ENCODE assay signal across 13 mouse cellular contexts in the genomic region with DNA sequence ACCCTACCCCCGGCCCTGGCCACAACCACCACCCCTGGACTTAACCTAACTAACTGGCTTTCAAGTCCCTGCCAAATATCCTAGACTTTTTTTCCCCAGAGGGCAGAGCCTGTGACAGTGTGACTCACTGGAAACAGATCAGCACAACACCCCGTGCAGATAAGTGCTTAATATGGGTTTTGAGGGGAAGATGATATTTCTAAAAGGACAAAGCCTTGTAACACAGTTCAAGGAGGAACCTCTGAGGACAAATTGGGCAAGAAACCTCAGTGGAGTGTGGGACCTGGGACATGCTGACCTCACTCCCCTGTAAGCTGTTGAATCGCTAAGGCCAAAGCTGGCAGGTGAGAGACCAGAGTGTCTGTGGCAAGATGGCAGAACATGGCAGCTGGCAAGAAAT. TPM values are rescaled to one million over a fixed set of nuclear protein-coding genes. Genes with fewer than 3 reads are reported as not detected.
A peak's percentile ranks its signal among the peaks of the same experiment; 100 is the strongest.
DNase-seq lines count a peak whose midpoint lies in the region; ATAC-seq and TF ChIP-seq lines count a peak whose summit lies in the region.
"Had no signal": no experiment of that assay in that cellular context is flagged by ENCODE, and none has a peak within 500 bp of the region (broad histone marks: within the 10 kb centered on the region; RNA-seq: fewer than 3 reads in every experiment).

No protein-coding gene starts in this region.

- H3K36me3 ChIP-seq in forebrain, embryonic 12.5 days (replicated peaks) = no peaks in the 10 kb centered on the region
- no peaks in the 10 kb centered on the region for H3K36me3 ChIP-seq in forebrain, embryonic 11.5 days (ENCODE audit: control insufficient read depth, insufficient read depth, low read length)
- H3K36me3 ChIP-seq in forebrain, postnatal 0 days (ENCODE audit: insufficient read depth) = no peaks in the 10 kb centered on the region
- H3K36me3 ChIP-seq in midbrain, embryonic 16.5 days (ENCODE audit: control insufficient read depth, insufficient read depth, low read length) = no peaks in the 10 kb centered on the region

- 87% methylated on average over 3 of the region's 3 CpGs for WGBS in forebrain, embryonic 12.5 days
- 78% methylated on average over 3 of the region's 3 CpGs for WGBS in forebrain, embryonic 11.5 days
- 71% methylated on average over 3 of the region's 3 CpGs for WGBS in forebrain, postnatal 0 days
- 52% methylated on average over 3 of the region's 3 CpGs for WGBS in midbrain, embryonic 16.5 days

- DNase-seq in forebrain, embryonic 11.5 days (ENCODE audit: low spot score) = no peak
- DNase-seq in 416B (ENCODE audit: low read depth) = peak; percentile 58
- no peak for DNase-seq in forebrain, postnatal 0 days
- DNase-seq in natural killer cell, adult 2 months (ENCODE audit: low spot score in 2 of 2) = no peak
- DNase-seq in layer of hippocampus, postnatal 14 days (ENCODE audit: low spot score in 2 of 2) = no peak
- DNase-seq: cerebellum, postnatal 14 days; kidney, adult 8-10 months; right cerebral cortex, postnatal 14 days had no signal

- peaks cover 6% of the 10 kb centered on the region; the same call in 1 of the 2 replicates for H3K9me3 ChIP-seq in forebrain, embryonic 12.5 days
- no peaks in the 10 kb centered on the region for H3K9me3 ChIP-seq in forebrain, embryonic 11.5 days (ENCODE audit: control insufficient read depth, low read length)
- H3K9me3 ChIP-seq in forebrain, postnatal 0 days (ENCODE audit: low read length) = no peaks in the 10 kb centered on the region
- no peaks in the 10 kb centered on the region for H3K9me3 ChIP-seq in midbrain, embryonic 16.5 days (replicated peaks; ENCODE audit: control insufficient read depth, low read length, poor library complexity, severe bottlenecking)

- H3K4me2 ChIP-seq in forebrain, embryonic 12.5 days = peak overlapping the region; percentile 70
- H3K4me2 ChIP-seq in forebrain, embryonic 11.5 days (ENCODE audit: low read depth, low read length, severe bottlenecking) = no peak overlapping the region
- H3K4me2 ChIP-seq in forebrain, postnatal 0 days (ENCODE audit: low read depth) = peak overlapping the region; percentile 71
- peak overlapping the region; percentile 61 for H3K4me2 ChIP-seq in midbrain, embryonic 16.5 days (ENCODE audit: low read length)

- no peaks in the 10 kb centered on the region for H3K27me3 ChIP-seq in forebrain, embryonic 12.5 days
- no peaks in the 10 kb centered on the region for H3K27me3 ChIP-seq in forebrain, embryonic 11.5 days (ENCODE audit: control insufficient read depth, insufficient read depth, low read length)
- no peaks in the 10 kb centered on the region for H3K27me3 ChIP-seq in forebrain, postnatal 0 days (ENCODE audit: insufficient read depth, low read length)
- no peaks in the 10 kb centered on the region for H3K27me3 ChIP-seq in midbrain, embryonic 16.5 days (ENCODE audit: control insufficient read depth, insufficient read depth, low read depth, low read length)

- no peak for ATAC-seq in forebrain, embryonic 12.5 days (ENCODE audit: low FRiP score)
- no peak for ATAC-seq in forebrain, embryonic 11.5 days (replicated peaks; ENCODE audit: low FRiP score)
- no peak for ATAC-seq in forebrain, postnatal 0 days
- ATAC-seq in midbrain, embryonic 16.5 days = no peak
- no peak for ATAC-seq in cerebellum, adult (ENCODE audit: insufficient number of reproducible peaks, low FRiP score, low TSS enrichment)

- no peak for TF ChIP-seq CTCF in forebrain, postnatal 0 days (IDR thresholded peaks at IDR 0.05; ENCODE audit: low read depth)

- H3K4me3 ChIP-seq in forebrain, embryonic 12.5 days (replicated peaks) = no peak overlapping the region
- H3K4me3 ChIP-seq in forebrain, embryonic 11.5 days (ENCODE audit: low read depth, low read length) = no peak overlapping the region
- 0 out of 2 replicates have a peak overlapping the region, but pooled peaks have one; percentile 50 for H3K4me3 ChIP-seq in forebrain, postnatal 0 days (ENCODE audit: low read depth, low read length)
- peak overlapping the region; percentile 53 for H3K4me3 ChIP-seq in midbrain, embryonic 16.5 days (ENCODE audit: low read depth, low read length)

- H3K27ac ChIP-seq in forebrain, embryonic 12.5 days = no peak overlapping the region
- no peak overlapping the region for H3K27ac ChIP-seq in forebrain, embryonic 11.5 days (ENCODE audit: low read depth, low read length)
- no peak overlapping the region for H3K27ac ChIP-seq in forebrain, postnatal 0 days (ENCODE audit: low read depth, low read length)
- H3K27ac ChIP-seq in midbrain, embryonic 16.5 days (ENCODE audit: low read length) = no peak overlapping the region

- H3K4me1 ChIP-seq in forebrain, embryonic 12.5 days = no peaks in the 10 kb centered on the region; the same call in 1 of the 2 replicates
- no peaks in the 10 kb centered on the region for H3K4me1 ChIP-seq in forebrain, embryonic 11.5 days (replicated peaks; ENCODE audit: control insufficient read depth, insufficient read depth, low read length)
- 0 out of 2 replicates have a peak, but pooled peaks cover 5% of the 10 kb centered on the region for H3K4me1 ChIP-seq in forebrain, postnatal 0 days (ENCODE audit: insufficient read depth)
- H3K4me1 ChIP-seq in midbrain, embryonic 16.5 days (ENCODE audit: control insufficient read depth, insufficient read depth, low read length) = peaks cover 23% of the 10 kb centered on the region

- no peak overlapping the region for H3K9ac ChIP-seq in forebrain, embryonic 12.5 days
- no peak overlapping the region for H3K9ac ChIP-seq in forebrain, embryonic 11.5 days (ENCODE audit: low read length)
- no peak overlapping the region for H3K9ac ChIP-seq in forebrain, postnatal 0 days
- H3K9ac ChIP-seq in midbrain, embryonic 16.5 days (ENCODE audit: low read depth, low read length) = 0 out of 2 replicates have a peak overlapping the region, but pooled peaks have one; percentile 10

RNA-seq across cellular contexts. Expression of a gene that starts 2.6 kb away (rescaled TPM):
- 39.5 and 40.6 TPM in 2 replicates for polyA plus RNA-seq in forebrain, embryonic 12.5 days (2016; fragmentation: Nextera tagmentation; extraction: Ambion mirVana)
- polyA plus RNA-seq in forebrain, embryonic 11.5 days (2014; fragmentation: Nextera tagmentation; extraction: Ambion mirVana) = 22.4 and 22.9 TPM in 2 replicates
- 50.9 and 84.3 TPM in 2 replicates for total RNA-seq in forebrain, postnatal 0 days (2014; rRNA removed)
- polyA plus RNA-seq in forebrain, postnatal 0 days (2015; fragmentation: Nextera tagmentation; extraction: Ambion mirVana) = 97.9 and 104 TPM in 2 replicates
- polyA plus RNA-seq in midbrain, embryonic 16.5 days (2015; fragmentation: Nextera tagmentation; extraction: Ambion mirVana) = 104 and 105 TPM in 2 replicates
- total RNA-seq in layer of hippocampus, postnatal 14 days (2021) = 10 to 100 TPM; 28.0 to 30.7 TPM
- total RNA-seq: gastrocnemius, adult 8-10 months; liver, adult 2 months had no signal

RNA-seq across cellular contexts. Expression of a gene that starts 8.3 kb away (rescaled TPM):
- 68.1 and 71.5 TPM in 2 replicates for polyA plus RNA-seq in forebrain, embryonic 12.5 days (2016; fragmentation: Nextera tagmentation; extraction: Ambion mirVana)
- 80.7 and 83.6 TPM in 2 replicates for polyA plus RNA-seq in forebrain, embryonic 11.5 days (2014; fragmentation: Nextera tagmentation; extraction: Ambion mirVana)
- total RNA-seq in forebrain, postnatal 0 days (2014; rRNA removed) = 13.9 and 15.5 TPM in 2 replicates
- polyA plus RNA-seq in forebrain, postnatal 0 days (2015; fragmentation: Nextera tagmentation; extraction: Ambion mirVana) = 28.0 and 28.2 TPM in 2 replicates
- 33.5 and 34.2 TPM in 2 replicates for polyA plus RNA-seq in midbrain, embryonic 16.5 days (2015; fragmentation: Nextera tagmentation; extraction: Ambion mirVana)
- total RNA-seq in layer of hippocampus, postnatal 14 days (2021) = 10 to 100 TPM; 29.9 to 33.2 TPM

RNA-seq across cellular contexts. Expression of a gene that starts 58.7 kb away (rescaled TPM):
- 1.6 and 1.7 TPM in 2 replicates for polyA plus RNA-seq in forebrain, embryonic 12.5 days (2016; fragmentation: Nextera tagmentation; extraction: Ambion mirVana)
- 2.7 and 3.2 TPM in 2 replicates for polyA plus RNA-seq in forebrain, embryonic 11.5 days (2014; fragmentation: Nextera tagmentation; extraction: Ambion mirVana)
- 0.54 and 1.8 TPM in 2 replicates for total RNA-seq in forebrain, postnatal 0 days (2014; rRNA removed)
- polyA plus RNA-seq in forebrain, postnatal 0 days (2015; fragmentation: Nextera tagmentation; extraction: Ambion mirVana) = 0.13 and 0.24 TPM in 2 replicates
- 0.46 and 0.70 TPM in 2 replicates for polyA plus RNA-seq in midbrain, embryonic 16.5 days (2015; fragmentation: Nextera tagmentation; extraction: Ambion mirVana)
- 1 to 10 TPM in 1 of 2 experiments, under 1 TPM in 1; 0.98 to 1.2 TPM for total RNA-seq in layer of hippocampus, postnatal 14 days (2021)

Comparison
In these comparisons a context has a peak if more than half of its experiments do, and no peak if none do; other contexts are left out.
1. H3K4me3 ChIP-seq: peak in forebrain, postnatal 0 days (single experiment) and midbrain, embryonic 16.5 days (single experiment); none in forebrain, embryonic 12.5 days (single experiment) and forebrain, embryonic 11.5 days (single experiment).